Mouse (Mus musculus): ENCODE data around the gene Mon2. TPM values are rescaled to one million over a fixed set of nuclear protein-coding genes. Genes with fewer than 3 reads are reported as not detected.

Gene Mon2
- 28.6 and 35.1 TPM in 2 replicates for polyA plus RNA-seq (2014; fragmentation: Nextera tagmentation; extraction: Ambion mirVana)

DNA sequence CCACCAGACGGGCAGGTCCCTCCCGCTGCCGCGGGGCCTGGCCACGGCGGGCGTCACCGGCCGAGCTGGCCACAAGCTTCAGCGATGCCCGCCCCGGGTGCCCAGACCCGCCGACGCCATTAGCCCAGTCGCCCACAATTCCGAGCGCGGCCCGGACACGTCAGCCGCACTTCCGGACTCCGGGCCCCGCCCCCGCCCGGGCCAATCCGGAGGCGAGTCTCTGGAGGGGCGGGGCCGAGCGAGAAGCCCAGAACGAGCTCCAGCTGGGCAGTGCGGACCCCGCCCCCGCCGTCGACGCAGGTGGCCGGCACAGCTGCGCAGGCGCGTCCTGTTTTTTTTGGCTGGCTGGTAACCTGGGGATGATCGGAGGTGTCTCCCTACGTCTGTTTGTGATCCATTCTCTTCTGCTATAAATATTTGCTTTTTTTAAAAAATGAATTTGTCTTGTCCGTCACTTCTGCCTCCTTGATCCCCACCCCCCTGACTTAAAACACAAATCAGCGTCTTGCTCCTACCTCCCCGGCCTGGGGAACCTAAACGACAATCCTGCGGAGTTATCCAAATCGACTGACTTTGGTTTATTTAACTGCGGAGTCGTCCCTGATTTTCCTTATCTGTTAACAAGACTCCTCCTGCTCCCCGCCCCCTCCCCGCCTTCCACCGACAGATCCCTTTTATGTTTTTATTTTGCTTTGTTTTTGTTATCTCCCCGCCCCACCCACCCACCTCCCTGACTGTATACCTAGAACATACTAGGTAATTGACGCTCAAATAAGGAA is at the start of gene Mon2:
TSS of gene Mon2 (minus strand) at position 261 of the 779 bp plus-strand sequence.
- no peaks in the 10 kb centered on the region for H3K27me3 ChIP-seq (ENCODE audit: control insufficient read depth, insufficient read depth, low read length)
- peak within 1 kb of the TSS; percentile 75 for H3K4me2 ChIP-seq (ENCODE audit: low read depth, low read length, severe bottlenecking)
- DNase-seq (ENCODE audit: low spot score) (peak; percentile 97), ATAC-seq (replicated peaks; ENCODE audit: low FRiP score) (peak; percentile 99)
- peak within 1 kb of the TSS; percentile 96 for H3K4me3 ChIP-seq (ENCODE audit: low read depth, low read length)
- H3K9ac ChIP-seq (ENCODE audit: low read length), result peak within 1 kb of the TSS; percentile 82
- H3K9me3 ChIP-seq (ENCODE audit: control insufficient read depth, low read length), result no peaks in the 10 kb centered on the region
- under 1% methylated on average over 49 of the region's 58 CpGs for WGBS
- H3K36me3 ChIP-seq (ENCODE audit: control insufficient read depth, insufficient read depth, low read length), result no peaks in the 10 kb centered on the region
- peaks cover 3% of the 10 kb centered on the region; the same call in 1 of the 2 replicates for H3K4me1 ChIP-seq (replicated peaks; ENCODE audit: control insufficient read depth, insufficient read depth, low read length)
- H3K27ac ChIP-seq (ENCODE audit: low read depth, low read length), result 0 out of 2 replicates have a peak within 1 kb of the TSS, but pooled peaks have one; percentile 31

DNA sequence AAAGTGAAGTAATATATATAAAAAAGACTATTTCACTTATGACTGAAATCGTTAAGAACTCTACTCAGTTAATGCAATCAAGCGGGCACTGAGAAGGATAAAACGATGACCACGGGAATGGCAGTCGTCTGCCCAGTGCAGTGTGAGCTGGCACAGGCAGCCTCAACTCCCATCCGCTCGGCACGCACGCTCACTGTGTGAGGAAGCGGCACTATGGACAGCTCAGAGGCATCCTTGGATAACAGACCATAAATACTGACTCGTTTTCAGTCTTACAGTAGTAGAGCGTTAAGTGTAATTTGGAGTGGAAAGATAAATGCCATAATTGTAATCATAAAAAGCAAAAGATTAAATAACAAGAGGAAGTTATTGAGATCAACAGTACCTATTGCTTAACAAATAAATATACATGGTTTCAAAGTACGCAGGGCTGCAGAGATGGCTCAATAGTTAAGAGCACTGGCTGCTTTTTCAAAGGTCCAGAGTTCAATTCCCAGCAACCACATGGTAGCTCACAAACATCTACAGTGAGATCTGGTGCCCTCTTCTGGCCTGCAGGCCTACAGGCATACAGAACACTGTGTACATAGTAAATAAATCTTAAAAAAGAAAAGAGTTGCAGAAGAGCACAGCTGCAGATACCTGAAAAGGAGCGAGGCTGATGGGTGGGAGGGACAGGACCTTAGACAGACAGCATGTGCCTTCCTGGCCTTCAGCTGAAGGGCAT is 44.5 kb upstream of the Mon2 start:
- DNase-seq (ENCODE audit: low spot score) (no peak), ATAC-seq (replicated peaks; ENCODE audit: low FRiP score) (no peak)
- 96% methylated on average over 14 of the region's 14 CpGs for WGBS
- no peak overlapping the region for H3K4me3 ChIP-seq (ENCODE audit: low read depth, low read length)
- H3K4me2 ChIP-seq (ENCODE audit: low read depth, low read length, severe bottlenecking), result no peak overlapping the region
- H3K9me3 ChIP-seq (ENCODE audit: control insufficient read depth, low read length), result no peaks in the 10 kb centered on the region
- H3K9ac ChIP-seq (ENCODE audit: low read length), result no peak overlapping the region
- H3K27ac ChIP-seq (ENCODE audit: low read depth, low read length), result no peak overlapping the region
- no peaks in the 10 kb centered on the region; the same call in 1 of the 2 replicates for H3K36me3 ChIP-seq (ENCODE audit: control insufficient read depth, insufficient read depth, low read length)
- H3K27me3 ChIP-seq (ENCODE audit: control insufficient read depth, insufficient read depth, low read length), result no peaks in the 10 kb centered on the region
- H3K4me1 ChIP-seq (replicated peaks; ENCODE audit: control insufficient read depth, insufficient read depth, low read length), result no peaks in the 10 kb centered on the region

DNA sequence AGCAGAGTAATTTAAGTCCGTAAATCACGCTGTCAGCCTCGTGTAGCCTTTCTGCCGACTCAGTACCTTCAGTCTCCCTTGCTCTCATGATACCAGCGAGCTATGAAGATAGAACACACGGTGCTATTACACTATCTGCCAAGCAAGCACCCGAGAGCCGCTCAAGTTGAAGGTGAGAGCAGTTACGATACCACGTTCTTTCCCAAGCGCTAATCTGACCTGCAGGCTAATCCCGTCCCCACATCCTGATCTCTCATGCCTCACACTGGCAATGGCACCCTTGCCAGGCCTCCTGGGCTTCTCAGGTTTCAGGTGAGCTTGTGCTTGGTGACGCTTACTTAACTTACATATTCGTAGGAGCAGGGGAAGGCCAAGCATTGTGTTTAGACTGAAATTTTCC is 40.6 kb upstream of the Mon2 start:
- no peaks in the 10 kb centered on the region for H3K27me3 ChIP-seq (ENCODE audit: control insufficient read depth, insufficient read depth, low read length)
- H3K4me1 ChIP-seq (replicated peaks; ENCODE audit: control insufficient read depth, insufficient read depth, low read length), result no peaks in the 10 kb centered on the region
- no peak overlapping the region for H3K27ac ChIP-seq (ENCODE audit: low read depth, low read length)
- no peak overlapping the region for H3K4me3 ChIP-seq (ENCODE audit: low read depth, low read length)
- no peaks in the 10 kb centered on the region for H3K36me3 ChIP-seq (ENCODE audit: control insufficient read depth, insufficient read depth, low read length)
- 90% methylated on average over 14 of the region's 14 CpGs for WGBS
- no peak for ATAC-seq (replicated peaks; ENCODE audit: low FRiP score)
- no peak overlapping the region for H3K9ac ChIP-seq (ENCODE audit: low read length)
- no peaks in the 10 kb centered on the region for H3K9me3 ChIP-seq (ENCODE audit: control insufficient read depth, low read length)
- no peak overlapping the region for H3K4me2 ChIP-seq (ENCODE audit: low read depth, low read length, severe bottlenecking)
- no peak for DNase-seq (ENCODE audit: low spot score)

DNA sequence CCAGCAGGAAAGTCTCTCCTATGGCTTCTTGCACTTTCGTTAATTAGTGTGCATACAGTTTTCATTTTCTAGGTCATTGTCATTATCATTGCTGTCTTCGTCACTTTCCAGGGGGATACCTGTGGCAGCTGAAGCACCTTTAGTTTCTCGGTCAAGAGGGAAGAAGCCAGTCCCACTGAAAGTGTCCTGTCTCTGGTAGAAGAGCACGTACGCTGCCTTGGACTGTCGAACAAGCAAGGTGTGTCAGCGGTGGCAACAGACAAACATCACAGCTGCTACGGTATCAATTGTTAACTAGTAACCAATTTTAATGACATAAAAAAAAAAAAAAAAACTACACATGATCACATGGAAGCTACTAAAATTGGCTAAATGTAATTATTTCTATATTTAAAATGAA is 37.2 kb upstream of the Mon2 start:
- H3K4me2 ChIP-seq (ENCODE audit: low read depth, low read length, severe bottlenecking), result no peak overlapping the region
- no peak overlapping the region for H3K9ac ChIP-seq (ENCODE audit: low read length)
- no peak for DNase-seq (ENCODE audit: low spot score)
- H3K4me3 ChIP-seq (ENCODE audit: low read depth, low read length), result no peak overlapping the region
- no peaks in the 10 kb centered on the region for H3K36me3 ChIP-seq (ENCODE audit: control insufficient read depth, insufficient read depth, low read length)
- no peaks in the 10 kb centered on the region for H3K9me3 ChIP-seq (ENCODE audit: control insufficient read depth, low read length)
- no peak overlapping the region for H3K27ac ChIP-seq (ENCODE audit: low read depth, low read length)
- H3K27me3 ChIP-seq (ENCODE audit: control insufficient read depth, insufficient read depth, low read length), result no peaks in the 10 kb centered on the region
- ATAC-seq (replicated peaks; ENCODE audit: low FRiP score), result no peak
- 95% methylated on average over 8 of the region's 8 CpGs for whole genome bisulfite sequencing
- H3K4me1 ChIP-seq (replicated peaks; ENCODE audit: control insufficient read depth, insufficient read depth, low read length), result no peaks in the 10 kb centered on the region

DNA sequence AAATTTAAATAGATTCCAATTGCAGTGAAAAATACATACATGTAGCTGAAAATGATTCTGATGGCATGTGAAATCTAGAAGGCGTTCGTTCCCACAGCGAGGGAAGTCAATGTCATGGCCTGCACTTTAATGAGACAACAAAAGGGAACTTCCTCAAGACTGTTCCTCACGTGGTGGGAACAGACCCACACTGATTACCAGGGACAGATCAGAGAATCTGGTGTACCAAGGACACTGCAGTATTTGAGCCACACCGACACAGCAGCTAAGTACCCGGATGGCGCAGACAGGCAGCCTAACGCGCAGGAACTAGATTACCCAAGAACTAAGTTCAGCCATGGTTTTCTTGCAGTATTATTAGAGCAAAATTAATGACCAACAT is 36.5 kb upstream of the Mon2 start:
- H3K9ac ChIP-seq (ENCODE audit: low read length), result no peak overlapping the region
- no peak overlapping the region for H3K4me2 ChIP-seq (ENCODE audit: low read depth, low read length, severe bottlenecking)
- no peak overlapping the region for H3K4me3 ChIP-seq (ENCODE audit: low read depth, low read length)
- no peaks in the 10 kb centered on the region for H3K4me1 ChIP-seq (replicated peaks; ENCODE audit: control insufficient read depth, insufficient read depth, low read length)
- no peaks in the 10 kb centered on the region for H3K36me3 ChIP-seq (ENCODE audit: control insufficient read depth, insufficient read depth, low read length)
- DNase-seq (ENCODE audit: low spot score), result no peak
- ATAC-seq (replicated peaks; ENCODE audit: low FRiP score), result no peak
- WGBS, result 92% methylated on average over 9 of the region's 9 CpGs
- H3K27me3 ChIP-seq (ENCODE audit: control insufficient read depth, insufficient read depth, low read length), result no peaks in the 10 kb centered on the region
- H3K27ac ChIP-seq (ENCODE audit: low read depth, low read length), result no peak overlapping the region
- no peaks in the 10 kb centered on the region for H3K9me3 ChIP-seq (ENCODE audit: control insufficient read depth, low read length)

DNA sequence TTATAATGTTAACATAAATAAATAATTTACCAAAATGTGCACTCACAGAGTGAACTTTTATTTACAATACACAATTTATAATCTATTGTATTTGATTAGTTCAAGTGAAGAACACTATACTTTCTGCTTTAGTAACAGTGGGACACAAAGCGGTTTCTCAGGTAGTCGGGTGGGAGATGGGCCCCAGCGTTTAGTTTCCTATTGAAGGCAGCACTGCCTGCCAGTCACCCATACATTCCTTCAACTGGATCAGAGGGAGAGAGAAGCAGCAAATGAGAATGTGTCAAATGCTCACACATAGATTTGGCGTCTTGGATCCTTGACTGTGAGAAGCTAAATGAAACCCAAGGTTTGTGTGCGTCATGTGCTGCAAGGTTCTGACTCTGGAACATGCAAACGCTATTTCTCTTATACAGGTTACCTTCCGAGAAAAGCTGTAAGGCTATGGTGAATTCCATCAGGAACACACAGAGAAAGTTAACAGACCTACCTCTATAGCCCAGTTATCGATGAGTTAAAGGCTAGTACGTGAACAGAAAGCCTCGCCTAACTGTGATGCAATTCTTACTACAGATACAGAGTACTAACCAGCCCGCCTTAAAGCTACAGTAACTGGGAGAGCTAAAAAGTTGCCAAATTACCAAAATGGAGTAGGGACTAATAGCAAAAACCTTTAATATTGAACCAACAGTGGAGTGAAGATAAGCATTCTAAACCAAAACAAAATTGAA is 35.9 kb upstream of the Mon2 start:
- no peak overlapping the region for H3K4me3 ChIP-seq (ENCODE audit: low read depth, low read length)
- no peak overlapping the region for H3K4me2 ChIP-seq (ENCODE audit: low read depth, low read length, severe bottlenecking)
- no peaks in the 10 kb centered on the region for H3K9me3 ChIP-seq (ENCODE audit: control insufficient read depth, low read length)
- no peaks in the 10 kb centered on the region for H3K36me3 ChIP-seq (ENCODE audit: control insufficient read depth, insufficient read depth, low read length)
- DNase-seq (ENCODE audit: low spot score) (no peak), ATAC-seq (replicated peaks; ENCODE audit: low FRiP score) (no peak)
- no peak overlapping the region for H3K27ac ChIP-seq (ENCODE audit: low read depth, low read length)
- H3K4me1 ChIP-seq (replicated peaks; ENCODE audit: control insufficient read depth, insufficient read depth, low read length), result no peaks in the 10 kb centered on the region
- no peaks in the 10 kb centered on the region for H3K27me3 ChIP-seq (ENCODE audit: control insufficient read depth, insufficient read depth, low read length)
- no peak overlapping the region for H3K9ac ChIP-seq (ENCODE audit: low read length)
- 89% methylated on average over 11 of the region's 11 CpGs for WGBS

DNA sequence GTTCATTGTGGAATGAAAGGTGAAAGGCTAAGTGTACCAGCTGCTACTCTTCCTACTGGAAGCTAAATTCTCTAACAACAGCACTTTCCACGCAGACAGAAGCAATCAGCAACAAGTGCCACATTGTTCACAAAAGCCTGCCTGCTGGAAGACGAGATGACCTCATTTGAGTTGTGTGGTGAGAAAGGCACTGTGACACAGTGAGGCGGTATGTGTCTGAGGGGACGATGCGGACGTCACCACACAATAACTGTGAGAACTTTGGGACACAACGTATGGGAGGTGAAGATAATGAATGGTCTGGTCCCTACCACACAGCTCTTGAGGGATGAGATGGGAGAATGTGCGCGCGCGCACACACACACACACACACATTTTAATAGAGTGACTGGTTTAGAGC is 34.2 kb upstream of the Mon2 start:
- no peak overlapping the region for H3K27ac ChIP-seq (ENCODE audit: low read depth, low read length)
- H3K4me2 ChIP-seq (ENCODE audit: low read depth, low read length, severe bottlenecking), result no peak overlapping the region
- ATAC-seq (replicated peaks; ENCODE audit: low FRiP score), result peak; percentile 67
- DNase-seq (ENCODE audit: low spot score), result no peak
- whole genome bisulfite sequencing, result 74% methylated on average over 11 of the region's 11 CpGs
- H3K9me3 ChIP-seq (ENCODE audit: control insufficient read depth, low read length), result no peaks in the 10 kb centered on the region
- H3K9ac ChIP-seq (ENCODE audit: low read length), result no peak overlapping the region
- H3K4me1 ChIP-seq (replicated peaks; ENCODE audit: control insufficient read depth, insufficient read depth, low read length), result no peaks in the 10 kb centered on the region
- H3K36me3 ChIP-seq (ENCODE audit: control insufficient read depth, insufficient read depth, low read length), result no peaks in the 10 kb centered on the region
- no peak overlapping the region for H3K4me3 ChIP-seq (ENCODE audit: low read depth, low read length)
- H3K27me3 ChIP-seq (ENCODE audit: control insufficient read depth, insufficient read depth, low read length), result no peaks in the 10 kb centered on the region

DNA sequence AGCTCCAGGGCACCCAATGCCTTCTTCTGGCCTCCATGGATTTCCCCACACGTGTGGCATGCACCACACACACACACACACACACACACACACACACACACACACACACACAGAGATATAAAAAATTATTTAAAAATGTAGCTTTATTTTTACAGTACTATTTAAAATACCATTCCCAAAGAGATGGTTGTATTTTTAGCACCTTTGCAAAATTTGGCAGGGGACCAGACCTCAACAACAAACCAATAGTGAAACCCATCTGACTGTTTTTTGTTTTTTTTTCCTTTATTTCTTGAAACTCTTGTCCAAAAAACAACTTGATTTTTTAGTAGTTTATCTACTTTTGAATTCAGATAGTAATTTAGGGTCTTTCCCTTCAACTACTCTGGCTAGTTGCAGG is 32.2 kb upstream of the Mon2 start:
- Histone ChIP-seq H3K27me3 (ENCODE audit: control insufficient read depth, insufficient read depth, low read length) (no peaks in the 10 kb centered on the region), H3K9ac (ENCODE audit: low read length) (no peak overlapping the region), H3K36me3 (ENCODE audit: control insufficient read depth, insufficient read depth, low read length) (no peaks in the 10 kb centered on the region), H3K4me3 (ENCODE audit: low read depth, low read length) (no peak overlapping the region), H3K4me1 (replicated peaks; ENCODE audit: control insufficient read depth, insufficient read depth, low read length) (no peaks in the 10 kb centered on the region), H3K27ac (ENCODE audit: low read depth, low read length) (no peak overlapping the region), H3K9me3 (ENCODE audit: control insufficient read depth, low read length) (no peaks in the 10 kb centered on the region), H3K4me2 (ENCODE audit: low read depth, low read length, severe bottlenecking) (no peak overlapping the region)
- no peak for ATAC-seq (replicated peaks; ENCODE audit: low FRiP score)
- no peak for DNase-seq (ENCODE audit: low spot score)
- 92% methylated on average over 1 of the region's 1 CpGs for WGBS

Data from forebrain, embryonic 11.5 days (tissue).